Mouse (Mus musculus): ENCODE data around the gene Grk6.
A peak's percentile ranks its signal among the peaks of the same experiment; 100 is the strongest.

The Grk6 gene

DNA sequence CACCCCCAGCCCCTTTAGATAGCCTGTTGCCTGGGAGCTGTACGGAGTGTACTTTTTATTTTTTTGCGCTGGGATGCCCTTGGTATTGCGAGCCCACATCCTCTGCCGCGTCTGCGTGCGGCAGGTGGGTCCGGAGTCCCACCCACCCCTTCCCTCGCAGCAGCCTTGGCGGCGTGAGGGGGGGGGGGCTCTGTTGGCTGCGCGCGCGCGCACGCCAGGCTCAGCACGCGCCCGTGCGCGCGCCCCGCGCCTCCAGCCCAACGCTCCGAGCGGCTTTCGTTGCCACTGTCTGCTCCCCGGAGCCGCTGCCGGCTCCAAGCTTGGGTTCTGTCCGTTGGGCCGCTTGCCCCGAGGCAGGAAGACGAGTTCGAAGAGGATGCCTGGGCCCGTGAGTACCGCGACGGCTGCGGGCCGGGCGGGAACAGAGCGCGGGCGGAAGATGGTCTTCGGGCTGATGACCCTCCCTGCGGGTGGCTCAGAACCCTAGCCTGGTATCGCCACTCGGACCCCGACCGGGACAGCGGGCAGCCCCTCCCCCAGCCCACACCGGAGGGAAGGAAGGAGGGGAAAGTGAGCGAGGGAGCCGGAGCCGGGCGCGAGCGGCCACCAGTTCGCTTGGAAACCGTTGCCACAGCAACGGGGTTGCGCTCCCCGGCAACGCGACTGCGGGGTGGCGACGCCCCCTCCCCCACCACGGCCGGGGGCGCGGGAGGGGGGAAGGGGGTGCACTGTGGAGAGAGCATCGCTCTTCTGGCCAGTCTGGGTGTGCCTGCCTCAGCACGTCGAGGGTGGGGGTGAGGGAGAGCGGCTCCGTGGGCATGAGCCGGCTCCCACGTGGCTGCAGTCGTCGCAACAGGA lies 19.4 kb downstream of the Grk6 start, which contains the start of gene Prr7:
Prr7 (plus strand) TSS at position 241 of the 858 bp plus-strand sequence.
- DNase-seq (ENCODE audit: low spot score in 2 of 2): peak in 1 of 2 experiments; percentile 38

DNA sequence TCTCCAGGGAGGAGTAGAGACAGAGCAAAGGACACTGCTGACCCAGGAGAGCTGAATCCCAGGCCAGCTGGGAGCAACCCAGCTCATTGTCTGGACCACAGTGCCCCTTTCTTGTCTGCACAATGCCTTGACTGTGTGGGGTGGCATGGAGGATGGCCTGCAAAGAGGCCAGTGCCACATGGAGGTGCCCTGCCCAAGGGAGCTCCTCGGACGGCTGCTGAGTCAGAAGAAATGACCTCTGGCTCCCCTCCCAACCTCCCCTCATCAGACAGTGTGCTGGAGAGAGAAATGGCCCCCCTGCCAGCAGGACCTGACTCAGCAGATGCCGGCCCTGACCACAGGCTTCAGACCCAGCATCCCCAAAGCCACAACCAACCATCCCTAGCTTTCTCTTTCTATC lies 20.3 kb downstream of the Grk6 start:
- no peak for DNase-seq (ENCODE audit: low spot score in 2 of 2)

DNA sequence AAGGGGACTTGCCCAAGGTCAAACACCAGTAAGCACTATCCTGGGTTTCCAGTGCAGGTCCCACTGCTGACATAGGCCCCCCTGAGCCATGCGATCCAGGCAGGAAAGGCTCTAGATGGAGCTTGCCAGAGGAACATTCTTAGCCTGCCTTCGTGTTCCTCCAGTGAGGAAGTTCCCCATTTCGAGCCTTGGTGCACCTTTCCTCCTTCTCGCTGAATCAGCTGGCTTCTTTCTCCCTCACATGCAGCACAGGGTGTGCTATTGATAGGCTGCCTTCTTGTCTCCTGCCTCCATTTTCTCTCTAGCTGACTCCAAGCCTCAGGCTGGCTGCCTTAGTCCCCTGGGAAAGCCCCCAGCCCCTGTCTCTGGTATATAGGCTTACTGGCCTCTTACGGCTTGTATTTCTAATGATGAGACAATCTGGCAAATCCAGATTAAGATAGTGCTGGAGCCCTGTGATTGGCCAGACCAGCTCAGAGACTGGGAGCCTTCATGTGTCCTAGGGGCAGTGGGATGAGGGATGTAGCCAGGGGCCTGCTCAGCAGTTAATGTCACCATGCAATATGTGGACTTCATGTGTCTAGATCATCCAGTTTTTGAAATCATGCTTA lies 21.1 kb downstream of the Grk6 start:
- DNase-seq (ENCODE audit: low spot score in 2 of 2): no peak

DNA sequence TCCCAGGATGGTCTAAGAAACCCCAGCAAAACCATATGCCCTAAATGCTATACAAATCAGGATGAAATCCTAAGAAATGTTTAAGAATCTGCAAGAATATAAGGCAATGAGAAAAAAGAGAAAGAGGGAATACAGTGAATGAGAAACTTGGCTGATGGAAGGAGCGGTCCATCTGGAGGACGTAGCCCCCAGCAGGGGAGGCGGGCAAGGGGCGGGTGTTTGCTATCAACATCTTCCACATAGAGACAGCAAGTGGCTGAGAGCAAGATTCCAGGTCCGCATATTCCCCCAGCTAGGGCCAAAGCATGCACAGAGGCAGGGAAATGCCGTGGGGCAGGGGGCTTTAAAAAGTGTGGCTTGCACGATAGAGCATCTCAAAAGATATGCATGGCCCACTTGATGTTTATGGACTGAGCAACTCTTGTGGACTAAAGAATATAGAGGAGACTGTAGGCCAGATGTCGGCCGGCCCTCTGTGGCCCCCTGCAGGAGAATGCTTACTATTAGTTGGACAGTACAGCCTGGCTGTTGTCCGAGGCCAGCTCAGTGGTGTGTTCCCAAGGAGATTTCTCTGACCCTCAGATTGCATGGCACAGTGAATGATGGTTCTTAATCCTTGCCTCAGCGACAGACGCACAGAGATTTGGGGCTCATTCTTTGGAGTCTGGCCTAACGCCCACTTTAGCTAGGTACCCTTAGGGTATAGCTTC lies 24.1 kb downstream of the Grk6 start:
- DNase-seq (ENCODE audit: low spot score in 2 of 2): no peak

DNA sequence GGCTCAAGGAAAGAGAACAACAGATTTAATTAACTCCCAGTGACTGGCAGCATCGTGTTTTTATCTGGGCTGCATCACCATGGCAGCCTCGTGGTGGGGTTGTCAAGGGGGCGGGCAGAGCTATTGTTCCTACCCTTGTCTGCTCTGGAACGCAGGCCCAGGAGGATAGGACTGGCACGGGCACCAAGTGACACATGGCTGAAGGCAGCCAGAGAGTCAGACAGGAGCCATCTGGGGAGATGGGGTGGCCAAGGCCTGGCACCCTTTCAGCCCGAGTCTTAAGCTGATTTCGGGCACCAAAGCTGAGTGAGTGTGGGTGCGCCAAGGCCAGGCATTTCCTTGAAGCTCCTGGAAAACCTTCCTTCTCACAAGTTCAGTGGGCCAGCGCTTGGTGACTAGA lies 25.5 kb downstream of the Grk6 start:
- no peak for DNase-seq (ENCODE audit: low spot score in 2 of 2)

DNA sequence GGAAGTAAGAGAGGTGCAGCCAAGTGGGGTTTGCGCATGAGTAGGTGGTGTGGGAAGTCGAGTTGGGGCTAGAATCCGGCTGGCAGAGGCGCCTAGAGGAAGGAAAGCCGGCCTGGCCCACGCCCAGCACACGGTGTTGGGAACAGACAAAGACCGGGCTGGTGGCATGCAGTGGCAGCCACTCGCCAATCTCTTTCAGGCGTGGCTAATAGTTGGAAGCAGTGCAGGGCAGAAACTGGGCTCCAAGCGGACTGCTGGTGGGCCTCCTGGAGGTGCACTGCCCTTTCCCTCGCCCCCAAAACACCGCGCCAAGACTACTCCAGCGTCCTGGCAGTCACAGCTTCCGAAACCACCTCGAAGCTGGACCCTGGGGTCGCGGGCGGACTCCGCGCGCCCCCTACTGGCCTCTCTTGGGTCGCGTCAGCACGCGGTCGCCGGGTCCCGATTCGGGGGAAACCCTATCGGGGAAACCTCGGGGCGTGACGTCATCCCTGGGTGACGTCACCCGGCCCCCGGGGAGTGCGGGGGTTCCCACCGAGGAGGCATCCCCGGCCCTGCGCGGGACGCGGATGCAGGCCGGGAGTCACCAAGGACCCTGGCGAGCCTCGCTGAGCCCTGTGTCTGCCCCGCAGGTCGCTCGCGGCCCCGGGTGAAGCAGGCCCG lies 26.4 kb downstream of the Grk6 start:
- peak; percentile 70 to 78 for DNase-seq (ENCODE audit: low spot score in 2 of 2)

DNA sequence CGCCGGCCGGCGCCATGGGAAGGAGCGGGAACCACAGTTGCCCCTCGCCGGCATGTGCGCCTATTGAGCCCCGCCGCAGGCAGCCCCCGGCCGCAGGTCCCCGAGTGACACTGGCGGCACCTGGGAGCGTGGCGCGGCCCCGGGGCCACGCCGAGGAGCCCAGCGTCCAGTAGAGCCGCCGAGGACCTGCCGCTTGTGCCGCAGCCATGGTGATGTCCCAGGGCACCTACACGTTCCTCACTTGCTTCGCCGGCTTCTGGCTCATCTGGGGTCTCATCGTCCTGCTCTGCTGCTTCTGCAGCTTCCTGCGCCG lies 26.9 kb downstream of the Grk6 start:
- no peak for DNase-seq (ENCODE audit: low spot score in 2 of 2)

DNA sequence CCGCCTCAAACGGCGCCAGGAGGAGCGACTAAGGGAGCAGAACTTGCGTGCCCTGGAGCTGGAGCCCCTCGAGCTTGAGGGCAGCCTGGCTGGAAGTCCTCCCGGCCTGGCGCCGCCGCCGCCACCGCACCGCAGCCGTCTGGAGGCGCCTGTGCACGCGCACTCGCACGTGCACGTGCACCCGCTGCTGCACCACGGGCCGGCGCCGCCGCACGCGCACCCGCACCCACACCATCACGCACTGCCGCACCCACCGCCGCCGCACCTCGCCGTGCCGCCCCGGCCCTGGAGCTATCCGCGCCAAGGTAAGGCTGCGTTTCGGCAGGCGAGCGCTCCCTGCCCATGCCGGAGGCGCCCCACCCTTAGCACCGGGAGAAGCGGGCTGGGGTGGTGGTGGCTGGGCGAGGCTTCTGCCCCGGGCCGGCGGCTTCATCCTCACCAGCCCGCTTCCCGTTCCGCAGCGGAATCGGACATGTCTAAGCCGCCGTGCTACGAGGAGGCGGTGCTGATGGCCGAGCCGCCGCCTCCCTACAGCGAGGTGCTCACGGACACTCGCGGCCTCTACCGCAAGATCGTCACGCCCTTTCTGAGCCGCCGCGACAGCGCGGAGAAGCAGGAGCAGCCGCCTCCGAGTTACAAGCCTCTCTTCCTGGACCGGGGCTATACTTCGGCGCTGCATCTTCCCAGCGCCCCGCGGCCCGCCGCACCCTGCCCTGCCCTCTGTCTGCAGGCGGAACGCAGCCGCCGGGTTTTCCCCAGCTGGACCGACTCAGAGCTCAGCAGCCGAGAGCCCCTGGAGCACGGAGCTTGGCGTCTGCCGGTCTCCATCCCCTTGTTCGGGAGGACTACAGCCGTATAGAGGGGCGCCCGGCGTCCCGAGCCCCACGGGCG lies 27.5 kb downstream of the Grk6 start:
- no peak for DNase-seq (ENCODE audit: low spot score in 2 of 2)

DNA sequence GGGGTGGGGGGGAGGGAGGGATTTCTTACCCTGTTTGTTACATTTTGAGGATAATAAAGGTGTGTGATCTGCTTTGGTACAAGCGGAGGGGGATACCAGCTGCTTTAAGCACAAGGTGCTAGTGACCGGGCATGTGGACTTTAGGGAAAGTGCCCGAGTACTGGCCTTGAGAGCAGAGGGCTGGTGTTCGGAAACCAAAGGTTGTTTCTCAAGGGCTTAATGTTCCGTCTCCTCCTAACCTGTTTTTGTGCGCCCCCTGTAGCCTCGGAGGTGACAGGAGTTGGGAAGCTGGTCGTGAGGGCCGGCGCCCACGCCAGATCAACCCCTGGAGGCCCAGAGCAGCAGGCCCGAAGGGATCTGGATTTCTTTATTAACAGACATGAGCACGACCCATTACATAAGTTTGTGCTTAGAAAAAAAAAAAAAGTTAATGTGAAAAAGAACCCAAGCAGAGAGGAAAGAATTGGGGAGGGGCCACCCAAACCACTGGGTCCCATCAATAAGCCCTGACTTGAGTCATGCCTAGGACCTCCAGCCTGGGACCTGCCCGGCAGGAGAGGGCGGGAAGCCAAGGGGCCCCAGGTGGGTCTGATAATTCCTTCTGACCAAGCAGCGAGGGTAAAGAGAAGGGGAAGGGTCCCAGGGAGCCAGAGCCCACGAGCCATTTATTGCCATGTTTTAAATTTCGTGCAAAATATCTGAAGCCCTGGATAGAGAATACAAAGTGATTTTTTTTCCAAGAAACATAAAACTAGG lies 28.4 kb downstream of the Grk6 start:
- DNase-seq (ENCODE audit: low spot score in 2 of 2): no peak

DNA sequence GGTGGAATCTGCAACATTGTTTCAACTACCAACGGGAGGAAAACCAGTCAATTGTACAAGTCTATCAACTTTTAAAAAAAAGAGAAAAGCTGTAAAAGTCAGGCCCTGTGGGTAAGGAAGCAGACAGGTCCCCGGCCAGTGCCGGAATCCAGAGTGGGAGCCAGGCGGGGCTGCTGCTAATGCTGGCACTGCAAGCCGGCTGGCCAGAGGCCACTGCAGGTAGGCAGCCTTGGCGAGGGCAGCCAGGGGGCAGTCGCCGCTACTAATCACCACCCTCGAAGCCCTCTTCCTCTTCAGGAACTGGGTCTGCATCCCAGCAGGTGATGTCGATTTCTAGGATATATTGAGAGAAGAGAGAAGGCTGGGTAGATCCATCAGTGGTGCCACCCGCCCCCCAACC lies 29.1 kb downstream of the Grk6 start:
- no peak for DNase-seq (ENCODE audit: low spot score in 2 of 2)

DNA sequence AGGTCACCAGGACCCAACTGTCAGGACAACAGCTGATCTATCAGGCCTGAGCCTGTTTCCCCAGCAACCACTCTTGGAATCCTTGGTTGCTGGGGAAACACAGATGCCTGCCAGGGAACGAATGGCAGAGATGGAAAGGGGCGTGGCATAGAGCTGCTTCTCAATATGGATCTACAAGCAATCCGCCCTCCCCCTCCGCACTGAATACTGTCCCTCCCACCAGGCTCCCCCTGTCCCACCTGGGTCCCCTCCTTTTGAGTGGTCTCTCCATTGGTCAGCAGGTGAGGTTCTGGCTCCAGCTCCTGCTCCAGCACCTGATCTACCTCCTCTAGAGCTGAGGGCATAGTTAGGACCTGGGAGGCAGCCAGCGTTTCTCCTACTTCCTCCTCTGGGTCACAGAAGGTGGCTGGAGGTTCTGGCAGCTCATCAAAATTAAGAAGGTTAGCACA lies 29.8 kb downstream of the Grk6 start:
- DNase-seq (ENCODE audit: low spot score in 2 of 2): no peak

DNA sequence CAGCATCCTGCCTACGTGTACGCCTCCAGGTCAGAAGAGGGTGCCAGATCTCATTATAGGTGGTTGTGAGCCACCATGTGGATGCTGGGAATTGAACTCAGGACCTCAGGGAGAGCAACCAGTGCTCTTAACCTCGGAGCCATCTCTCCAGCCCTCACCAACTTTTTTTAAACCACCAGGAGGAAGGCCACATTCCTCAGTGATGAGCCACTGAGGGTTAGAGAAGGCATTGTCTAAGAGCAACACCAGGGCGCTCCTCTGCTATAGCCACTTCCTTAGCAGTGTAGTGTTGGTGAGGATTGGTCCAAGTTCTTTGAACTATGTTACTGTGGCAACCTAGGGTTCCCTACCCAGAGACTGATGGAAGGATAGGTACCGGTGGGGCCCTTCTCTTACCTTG lies 30.9 kb downstream of the Grk6 start:
- no peak for DNase-seq (ENCODE audit: low spot score in 2 of 2)

DNA sequence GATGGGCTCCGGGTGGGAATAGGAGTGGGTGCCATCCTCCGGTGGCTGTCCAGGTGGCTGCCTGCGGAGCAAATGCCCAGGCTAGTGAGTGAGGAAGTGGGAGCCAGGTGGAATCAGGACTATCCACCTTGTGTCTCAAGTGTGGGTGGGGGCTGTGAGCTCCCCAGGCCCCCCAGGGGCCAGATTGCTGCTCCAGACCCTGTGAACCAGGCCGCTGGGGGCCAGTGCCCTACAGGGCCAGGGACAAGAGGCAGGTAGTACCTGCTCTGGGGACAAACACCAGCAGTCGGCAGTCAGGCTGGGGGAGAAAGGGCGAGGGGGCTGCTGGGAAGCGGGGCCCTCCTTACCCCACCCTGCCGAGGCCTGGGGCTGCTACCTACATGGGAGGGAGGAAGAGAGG lies 31.4 kb downstream of the Grk6 start:
- DNase-seq (ENCODE audit: low spot score in 2 of 2): no peak

DNA sequence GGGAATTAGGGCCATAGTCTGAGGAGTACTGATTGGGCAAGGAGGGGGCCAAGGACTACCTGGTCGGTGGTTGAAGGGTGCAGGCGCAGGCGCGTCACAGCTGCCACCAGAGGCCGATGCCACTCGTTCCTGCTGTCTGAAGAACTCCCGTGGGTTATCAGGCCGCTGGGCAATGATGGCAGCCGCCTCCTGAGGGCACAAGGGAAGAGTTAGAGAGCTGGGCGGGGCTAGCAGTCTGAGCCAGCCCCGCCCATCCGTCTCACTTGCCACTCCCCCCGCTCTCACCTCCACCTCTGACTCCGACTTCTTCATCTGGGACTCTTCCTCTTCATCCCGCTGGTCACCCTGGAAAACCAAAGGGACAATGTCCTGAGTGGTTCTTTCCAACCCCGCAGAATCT lies 32.6 kb downstream of the Grk6 start:
- no peak for DNase-seq (ENCODE audit: low spot score in 2 of 2)

DNA sequence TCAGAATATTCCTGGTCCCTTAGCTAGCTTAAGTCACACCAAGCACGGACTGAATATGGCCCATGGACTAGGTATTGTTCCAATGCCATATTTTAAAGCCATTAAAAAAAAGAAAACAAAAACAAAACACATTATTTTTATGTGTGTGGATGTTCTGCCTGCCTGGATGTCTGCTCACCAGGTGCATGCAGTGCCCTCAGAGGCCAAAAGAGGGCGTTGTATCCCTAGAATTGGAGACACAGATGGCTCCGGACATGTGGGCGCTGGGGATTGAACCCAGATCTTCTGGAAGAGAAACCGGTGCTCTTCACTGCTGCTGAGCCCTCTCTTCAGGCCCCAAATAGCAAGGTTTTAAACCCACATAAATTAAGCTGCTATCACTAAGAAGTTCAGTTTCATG lies 33.2 kb downstream of the Grk6 start:
- no peak for DNase-seq (ENCODE audit: low spot score in 2 of 2)

DNA sequence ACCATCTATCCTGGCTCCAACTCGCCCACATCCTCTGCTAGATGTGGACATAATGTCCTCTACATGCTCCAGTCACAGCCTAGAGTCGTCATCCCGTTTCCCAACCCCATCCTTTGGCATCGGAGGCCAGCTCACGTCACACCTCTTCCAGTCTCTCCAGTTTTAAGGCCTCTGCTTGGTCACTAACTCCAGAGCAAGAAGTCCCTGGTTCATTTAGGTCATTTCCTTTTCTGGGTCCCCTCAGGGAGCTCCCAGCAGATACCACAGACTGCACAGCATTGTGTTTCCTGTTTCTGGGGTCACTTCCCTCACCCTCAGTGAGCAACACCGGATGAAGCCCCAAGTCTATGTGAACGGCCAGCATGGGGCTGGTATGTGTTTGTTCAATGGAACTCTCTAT lies 34.1 kb downstream of the Grk6 start:
- no peak for DNase-seq (ENCODE audit: low spot score in 2 of 2)

DNA sequence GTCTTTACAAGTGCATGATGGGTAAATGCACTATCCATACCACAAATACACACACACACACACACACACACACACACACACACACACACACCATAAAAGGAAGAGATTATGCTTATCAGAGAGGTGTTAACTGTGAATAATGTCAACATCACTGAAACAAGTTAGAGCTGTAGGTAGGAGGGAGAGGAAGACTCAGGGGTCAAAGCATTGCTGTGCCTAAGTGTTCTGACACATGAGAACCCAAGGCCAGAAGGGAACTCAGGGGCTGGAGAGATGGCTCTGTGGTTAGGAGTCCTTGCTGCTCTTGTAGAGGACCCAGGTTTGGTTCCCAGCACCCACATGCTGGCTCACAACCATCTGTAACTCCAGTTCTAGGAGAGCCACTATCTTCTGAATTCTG lies 35.1 kb downstream of the Grk6 start:
- no peak for DNase-seq (ENCODE audit: low spot score in 2 of 2)

DNA sequence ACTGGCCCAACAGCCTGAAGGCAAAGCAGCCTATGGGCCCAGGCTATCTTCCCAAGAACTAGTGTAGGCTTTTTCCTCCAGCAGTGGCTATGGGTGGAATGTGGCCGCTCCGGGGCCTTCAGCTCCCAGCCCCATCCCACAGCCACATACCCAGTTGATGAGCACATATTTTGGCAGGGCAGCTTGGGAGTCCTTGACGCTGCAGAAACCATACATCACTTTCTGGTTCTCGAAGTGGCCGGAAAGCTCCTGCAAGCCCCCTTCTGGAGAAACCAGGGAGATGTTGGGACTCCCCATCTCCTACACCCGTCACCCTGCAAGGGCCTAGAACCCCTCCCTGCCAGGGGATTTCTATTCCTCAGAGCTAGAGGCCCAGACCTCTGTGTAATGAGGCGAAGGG lies 37.7 kb downstream of the Grk6 start:
- DNase-seq (ENCODE audit: low spot score in 2 of 2): no peak

DNA sequence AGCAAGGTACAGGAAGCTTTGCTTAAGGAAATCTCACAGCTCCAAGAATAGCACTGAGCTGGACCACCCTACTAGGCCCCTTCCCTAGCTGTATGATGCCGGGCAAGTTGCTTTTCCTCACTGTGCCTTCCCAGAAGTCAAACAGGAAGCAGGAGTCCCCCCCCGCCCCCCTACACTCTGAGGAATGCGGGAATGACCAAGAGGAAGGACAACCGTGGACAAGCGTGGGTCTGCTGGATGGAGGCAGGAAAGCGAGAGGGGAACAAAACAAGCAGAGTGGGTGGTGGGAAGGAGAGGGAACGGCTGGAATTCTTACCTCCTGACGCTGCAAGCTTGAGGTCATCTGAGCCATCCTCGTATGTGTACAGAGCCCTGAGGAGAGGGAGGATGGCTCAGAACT lies 38.2 kb downstream of the Grk6 start:
- DNase-seq (ENCODE audit: low spot score in 2 of 2): no peak

DNA sequence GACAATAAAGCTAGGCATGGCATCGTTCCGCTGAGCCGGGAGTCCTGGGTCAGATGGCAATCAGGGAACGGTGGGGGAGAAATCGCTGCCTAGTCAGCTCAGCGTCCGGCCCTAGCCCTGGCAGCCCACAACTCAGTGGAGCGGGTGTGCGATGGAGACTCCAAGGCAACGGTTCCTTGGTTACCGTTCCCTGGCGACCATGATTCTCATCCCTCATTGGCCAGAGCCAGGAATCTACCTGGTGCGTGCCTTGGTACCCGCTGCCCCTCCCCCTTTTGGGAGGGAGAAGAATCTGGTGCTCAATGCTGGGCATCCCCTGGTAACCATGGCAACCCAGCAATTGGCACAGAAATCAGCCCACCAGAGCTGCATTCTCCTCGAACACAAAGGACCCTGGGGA lies 38.7 kb downstream of the Grk6 start:
- no peak for DNase-seq (ENCODE audit: low spot score in 2 of 2)

Measured in spleen, postnatal 14 days (tissue).